ENCODE assay signal across 12 mouse cellular contexts in the genomic region with DNA sequence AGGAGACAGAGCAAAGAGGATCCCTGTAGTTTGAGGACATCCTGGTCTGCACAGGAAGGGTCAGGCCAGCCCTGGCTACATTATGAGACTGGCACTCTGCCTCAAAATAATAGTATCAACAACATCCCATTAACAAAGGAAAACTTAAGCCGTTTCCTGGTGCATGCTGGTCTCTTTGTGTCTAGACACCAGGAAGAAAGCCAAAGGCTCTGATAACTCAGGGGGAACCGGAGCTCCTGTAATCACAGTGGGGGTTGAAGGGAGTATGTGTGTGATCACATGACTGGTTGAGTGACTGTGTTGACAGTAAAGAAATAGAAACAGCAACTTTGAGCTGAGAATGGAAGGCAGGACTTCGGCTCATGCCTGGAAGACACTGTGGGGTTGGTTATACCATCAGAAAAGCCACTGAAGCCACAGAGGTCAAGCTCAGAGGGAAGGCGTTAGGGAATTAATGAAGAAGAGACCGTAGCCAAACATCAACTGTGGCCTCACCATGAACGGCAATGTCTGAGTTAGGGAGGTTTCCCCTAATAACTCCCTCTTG. TPM values are rescaled to one million over a fixed set of nuclear protein-coding genes. Genes with fewer than 3 reads are reported as not detected.
DNase-seq lines count a peak whose midpoint lies in the region; ATAC-seq and TF ChIP-seq lines count a peak whose summit lies in the region.
"Had no signal": no experiment of that assay in that cellular context is flagged by ENCODE, and none has a peak within 500 bp of the region (broad histone marks: within the 10 kb centered on the region; RNA-seq: fewer than 3 reads in every experiment).

A gene (plus strand): TSS at position 497 of the 547 bp plus-strand sequence.

- 0 out of 2 replicates have a peak, but pooled peaks cover 5% of the 10 kb centered on the region for H3K4me1 ChIP-seq in kidney, embryonic 14.5 days (ENCODE audit: control insufficient read depth, insufficient read depth, low read length)
- peaks cover 4% of the 10 kb centered on the region; the same call in 1 of the 2 replicates for H3K4me1 ChIP-seq in hindbrain, embryonic 12.5 days
- peaks cover 2% of the 10 kb centered on the region for H3K4me1 ChIP-seq in liver, embryonic 13.5 days (replicated peaks)
- H3K4me1 ChIP-seq in midbrain, postnatal 0 days (ENCODE audit: insufficient read depth, low read length): no peaks in the 10 kb centered on the region

- no peak within 1 kb of the TSS for H3K4me3 ChIP-seq in kidney, embryonic 14.5 days (ENCODE audit: low read length)
- no peak within 1 kb of the TSS for H3K4me3 ChIP-seq in hindbrain, embryonic 12.5 days
- H3K4me3 ChIP-seq in liver, embryonic 13.5 days (replicated peaks): peak within 1 kb of the TSS; percentile 35; the same call in 1 of the 2 replicates
- H3K4me3 ChIP-seq in midbrain, postnatal 0 days (ENCODE audit: low read depth, low read length): no peak within 1 kb of the TSS
- H3K4me3 ChIP-seq: layer of hippocampus, adult 2 months had no signal

- no peak for DNase-seq in kidney, postnatal 36 days
- no peak for DNase-seq in liver, embryonic 13.5 days
- no peak for DNase-seq in midbrain, postnatal 0 days (ENCODE audit: low spot score)
- no peak for DNase-seq in spleen, postnatal 14 days (ENCODE audit: low spot score in 2 of 2)
- no peak for DNase-seq in thymus, postnatal 4 days
- DNase-seq: thymus, postnatal 25 days had no signal

- H3K36me3 ChIP-seq in kidney, embryonic 14.5 days (ENCODE audit: control insufficient read depth, insufficient read depth, low read length): no peaks in the 10 kb centered on the region
- no peaks in the 10 kb centered on the region for H3K36me3 ChIP-seq in hindbrain, embryonic 12.5 days
- no peaks in the 10 kb centered on the region for H3K36me3 ChIP-seq in liver, embryonic 13.5 days
- H3K36me3 ChIP-seq in midbrain, postnatal 0 days (ENCODE audit: insufficient read depth, low read length): no peaks in the 10 kb centered on the region

- H3K27me3 ChIP-seq in kidney, embryonic 14.5 days (ENCODE audit: control insufficient read depth, insufficient read depth, low read length): no peaks in the 10 kb centered on the region
- no peaks in the 10 kb centered on the region for H3K27me3 ChIP-seq in hindbrain, embryonic 12.5 days
- H3K27me3 ChIP-seq in liver, embryonic 13.5 days: no peaks in the 10 kb centered on the region
- no peaks in the 10 kb centered on the region; the same call in 1 of the 2 replicates for H3K27me3 ChIP-seq in midbrain, postnatal 0 days (ENCODE audit: insufficient read depth, low read length)

- H3K9me3 ChIP-seq in kidney, embryonic 14.5 days (ENCODE audit: control insufficient read depth, low read length): no peaks in the 10 kb centered on the region
- H3K9me3 ChIP-seq in hindbrain, embryonic 12.5 days (replicated peaks): no peaks in the 10 kb centered on the region
- H3K9me3 ChIP-seq in liver, embryonic 13.5 days (replicated peaks): no peaks in the 10 kb centered on the region
- no peaks in the 10 kb centered on the region for H3K9me3 ChIP-seq in midbrain, postnatal 0 days (ENCODE audit: low read length)

- peak within 1 kb of the TSS; percentile 83 for H3K27ac ChIP-seq in kidney, embryonic 14.5 days (ENCODE audit: low read depth, low read length)
- no peak within 1 kb of the TSS for H3K27ac ChIP-seq in hindbrain, embryonic 12.5 days
- H3K27ac ChIP-seq in liver, embryonic 13.5 days: peak within 1 kb of the TSS; percentile 68
- H3K27ac ChIP-seq in midbrain, postnatal 0 days (ENCODE audit: low read depth, low read length): no peak within 1 kb of the TSS
- H3K27ac ChIP-seq: layer of hippocampus, adult 2 months had no signal

- 44% methylated on average over 6 of the region's 6 CpGs for WGBS in kidney, embryonic 14.5 days
- WGBS in hindbrain, embryonic 12.5 days: 64% methylated on average over 6 of the region's 6 CpGs
- 48% methylated on average over 6 of the region's 6 CpGs for WGBS in liver, embryonic 13.5 days (ENCODE audit: insufficient replicate concordance)
- WGBS in midbrain, postnatal 0 days: 58% methylated on average over 6 of the region's 6 CpGs

- H3K9ac ChIP-seq in kidney, embryonic 14.5 days (ENCODE audit: low read depth, low read length): peak within 1 kb of the TSS; percentile 38; the same call in 1 of the 2 replicates
- H3K9ac ChIP-seq in hindbrain, embryonic 12.5 days: no peak within 1 kb of the TSS
- peak within 1 kb of the TSS; percentile 1; the same call in 1 of the 2 replicates for H3K9ac ChIP-seq in liver, embryonic 13.5 days
- no peak within 1 kb of the TSS for H3K9ac ChIP-seq in midbrain, postnatal 0 days (replicated peaks; ENCODE audit: low read length, poor library complexity, severe bottlenecking)

- no peak for ATAC-seq in kidney, embryonic 14.5 days (ENCODE audit: low FRiP score, low TSS enrichment)
- ATAC-seq in hindbrain, embryonic 12.5 days (ENCODE audit: low FRiP score): no peak
- ATAC-seq in liver, embryonic 13.5 days (ENCODE audit: low read depth): no peak
- ATAC-seq in midbrain, postnatal 0 days (ENCODE audit: low FRiP score): no peak
- no peak for ATAC-seq in erythroblast, adult 5-6 weeks (replicated peaks; ENCODE audit: low FRiP score, poor library complexity, severe bottlenecking)

- peak within 1 kb of the TSS; percentile 40 for H3K4me2 ChIP-seq in kidney, embryonic 14.5 days (replicated peaks; ENCODE audit: low read depth, low read length)
- H3K4me2 ChIP-seq in hindbrain, embryonic 12.5 days (replicated peaks): 0 out of 2 replicates have a peak within 1 kb of the TSS, but pooled peaks have one; percentile 13
- H3K4me2 ChIP-seq in liver, embryonic 13.5 days: peak within 1 kb of the TSS; percentile 41
- peak within 1 kb of the TSS; percentile 22; the same call in 1 of the 2 replicates for H3K4me2 ChIP-seq in midbrain, postnatal 0 days (ENCODE audit: low read depth, low read length, poor library complexity, severe bottlenecking)

- TF ChIP-seq CTCF in midbrain, postnatal 0 days (IDR thresholded peaks at IDR 0.05): no peak

RNA-seq across cellular contexts. Expression of the gene that starts here (rescaled TPM):
- polyA plus RNA-seq in kidney, embryonic 14.5 days (2014; fragmentation: Nextera tagmentation; extraction: Ambion mirVana): 6.5 and 7.8 TPM in 2 replicates
- polyA plus RNA-seq in hindbrain, embryonic 12.5 days (2016; fragmentation: Nextera tagmentation; extraction: Ambion mirVana): 0.53 and 0.92 TPM in 2 replicates
- polyA plus RNA-seq in liver, embryonic 13.5 days (2015; fragmentation: Nextera tagmentation; extraction: Ambion mirVana): 112 and 141 TPM in 2 replicates
- 1.2 TPM in 1 of 2 replicates, not detected in the other for total RNA-seq in midbrain, postnatal 0 days (2014; rRNA removed)
- 0.33 and 0.42 TPM in 2 replicates for polyA plus RNA-seq in midbrain, postnatal 0 days (2015; fragmentation: Nextera tagmentation; extraction: Ambion mirVana)
- not detected in 2 replicates for total RNA-seq in erythroblast, adult 5-6 weeks (2015; ENCODE audit: low replicate concordance)
- total RNA-seq in erythroblast, adult 5-6 weeks (2017; ENCODE audit: low replicate concordance): not detected in 2 replicates
- total RNA-seq: ES-E14; layer of hippocampus, adult 2 months; megakaryocyte-erythroid progenitor cell, adult 5-6 weeks had no signal

Comparison
In these comparisons a context has a peak if more than half of its experiments do, and no peak if none do; other contexts are left out.
1. RNA of the gene that starts here (polyA plus RNA-seq): 112 to 141 TPM in liver, embryonic 13.5 days; 6.5 to 7.8 TPM in kidney, embryonic 14.5 days, 0.53 to 0.92 TPM in hindbrain, embryonic 12.5 days and 0.33 to 0.42 TPM in midbrain, postnatal 0 days; every median in the first group is over 10 times any median in the second.
2. H3K27ac ChIP-seq: peak in kidney, embryonic 14.5 days (single experiment) and liver, embryonic 13.5 days (single experiment); none in hindbrain, embryonic 12.5 days (single experiment) and midbrain, postnatal 0 days (single experiment).
3. H3K9ac ChIP-seq: peak in kidney, embryonic 14.5 days (single experiment) and liver, embryonic 13.5 days (single experiment); none in hindbrain, embryonic 12.5 days (single experiment) and midbrain, postnatal 0 days (single experiment).
4. Peak in every context shown above with its lines, with median percentiles within 50 percentile points of each other: H3K4me2 ChIP-seq.